In the genomic region with DNA sequence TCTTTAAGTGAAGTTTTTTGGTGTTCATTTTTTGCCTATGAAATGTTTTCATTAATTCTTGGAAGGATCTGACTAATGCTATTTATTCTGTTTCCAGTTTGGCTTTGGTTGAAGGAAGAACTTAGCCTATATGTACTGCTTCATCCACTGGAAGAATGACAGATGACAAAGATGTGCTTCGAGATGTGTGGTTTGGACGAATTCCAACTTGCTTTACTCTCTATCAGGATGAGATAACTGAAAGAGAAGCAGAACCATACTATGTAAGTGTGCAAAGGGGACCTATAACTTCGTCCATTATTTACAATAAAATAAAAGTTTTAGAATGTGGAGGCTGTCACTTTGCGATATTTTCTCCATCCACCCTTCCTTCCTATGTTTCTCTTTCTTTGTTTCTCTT, we compare ENCODE assay signal across 26 mouse cellular contexts.
"Had no signal": no experiment of that assay in that cellular context is flagged by ENCODE, and none has a peak within 500 bp of the region (broad histone marks: within the 10 kb centered on the region; RNA-seq: fewer than 3 reads in every experiment).

No protein-coding gene starts in this region.

- H3K4me3 ChIP-seq: embryonic facial prominence, embryonic 10.5 days; embryonic facial prominence, embryonic 12.5 days; embryonic facial prominence, embryonic 13.5 days; embryonic facial prominence, embryonic 15.5 days; erythroblast, embryonic 14.5 days; forebrain, embryonic 10.5 days; forebrain, embryonic 12.5 days; forebrain, embryonic 13.5 days; forebrain, embryonic 15.5 days; gastrocnemius, adult 2 months; heart, adult 2 months had no signal

- H3K9ac ChIP-seq: embryonic facial prominence, embryonic 12.5 days; embryonic facial prominence, embryonic 13.5 days; embryonic facial prominence, embryonic 15.5 days; forebrain, embryonic 12.5 days; forebrain, embryonic 13.5 days; forebrain, embryonic 15.5 days; forebrain, postnatal 0 days had no signal

- DNase-seq: cerebellum, adult 9-10 months; cerebellum, adult 9-11 months; cerebellum, postnatal 10 days; cerebellum, postnatal 14 days; cerebellum, postnatal 25 days; cerebellum, postnatal 36 days; embryo, embryonic 11 days; forebrain, postnatal 0 days; gastrocnemius, adult 2 months; gastrocnemius, postnatal 10 days; gastrocnemius, postnatal 14 days; gastrocnemius, postnatal 25 days; gastrocnemius, postnatal 36 days; heart, adult 18-20 months; heart, adult 2 months had no signal

- H3K27me3 ChIP-seq: embryonic facial prominence, embryonic 12.5 days; embryonic facial prominence, embryonic 13.5 days; embryonic facial prominence, embryonic 15.5 days; forebrain, embryonic 12.5 days; forebrain, embryonic 13.5 days; forebrain, embryonic 15.5 days had no signal

- H3K4me1 ChIP-seq: embryonic facial prominence, embryonic 10.5 days; embryonic facial prominence, embryonic 12.5 days; embryonic facial prominence, embryonic 13.5 days; embryonic facial prominence, embryonic 15.5 days; forebrain, embryonic 10.5 days; forebrain, embryonic 12.5 days; forebrain, embryonic 13.5 days; forebrain, embryonic 15.5 days had no signal

- H3K4me2 ChIP-seq: embryonic facial prominence, embryonic 12.5 days; embryonic facial prominence, embryonic 13.5 days; embryonic facial prominence, embryonic 15.5 days; forebrain, embryonic 12.5 days; forebrain, embryonic 13.5 days; forebrain, embryonic 15.5 days had no signal

- ATAC-seq: forebrain, embryonic 13.5 days; forebrain, embryonic 14.5 days; forebrain, embryonic 15.5 days; forebrain, embryonic 16.5 days; forebrain, postnatal 0 days had no signal

- H3K9me3 ChIP-seq: embryonic facial prominence, embryonic 10.5 days; embryonic facial prominence, embryonic 12.5 days; embryonic facial prominence, embryonic 13.5 days; embryonic facial prominence, embryonic 15.5 days; forebrain, embryonic 10.5 days; forebrain, embryonic 12.5 days; forebrain, embryonic 13.5 days; forebrain, embryonic 15.5 days had no signal

- H3K27ac ChIP-seq: embryonic facial prominence, embryonic 10.5 days; embryonic facial prominence, embryonic 12.5 days; embryonic facial prominence, embryonic 13.5 days; embryonic facial prominence, embryonic 15.5 days; forebrain, embryonic 10.5 days; forebrain, embryonic 12.5 days; forebrain, embryonic 13.5 days; forebrain, embryonic 15.5 days; gastrocnemius, adult 2 months; heart, adult 2 months had no signal
